Comparison of ENCODE assay signal across 22 mouse cellular contexts in genomic region chr17:46010462-46010861, GRCm38 (mm10). TPM values are rescaled to one million over a fixed set of nuclear protein-coding genes. Genes with fewer than 3 reads are reported as not detected.
DNase-seq lines count a peak whose midpoint lies in the region; ATAC-seq and TF ChIP-seq lines count a peak whose summit lies in the region.
"Had no signal": no experiment of that assay in that cellular context is flagged by ENCODE, and none has a peak within 500 bp of the region (broad histone marks: within the 10 kb centered on the region; RNA-seq: fewer than 3 reads in every experiment).

No protein-coding gene starts in this region.

- H3K4me2 ChIP-seq in liver, postnatal 0 days (ENCODE audit: low read depth, low read length) = no peak overlapping the region
- H3K4me2 ChIP-seq in liver, embryonic 12.5 days = no peak overlapping the region
- H3K4me2 ChIP-seq in hindbrain, postnatal 0 days (ENCODE audit: low read depth, low read length) = no peak overlapping the region
- H3K4me2 ChIP-seq: embryonic facial prominence, embryonic 13.5 days; forebrain, embryonic 12.5 days; heart, embryonic 12.5 days; hindbrain, embryonic 12.5 days; intestine, embryonic 15.5 days had no signal

- H3K9me3 ChIP-seq in liver, postnatal 0 days (ENCODE audit: low read length) = no peaks in the 10 kb centered on the region
- H3K9me3 ChIP-seq in liver, embryonic 12.5 days (replicated peaks) = no peaks in the 10 kb centered on the region
- no peaks in the 10 kb centered on the region for H3K9me3 ChIP-seq in hindbrain, postnatal 0 days (ENCODE audit: low read length)
- H3K9me3 ChIP-seq: embryonic facial prominence, embryonic 13.5 days; forebrain, embryonic 12.5 days; heart, embryonic 12.5 days; hindbrain, embryonic 12.5 days; intestine, embryonic 15.5 days had no signal

- 64% methylated on average over 6 of the region's 6 CpGs for WGBS in liver, postnatal 0 days (ENCODE audit: insufficient replicate concordance)
- 75% methylated on average over 6 of the region's 6 CpGs for WGBS in liver, embryonic 12.5 days (ENCODE audit: insufficient replicate concordance)
- WGBS in hindbrain, postnatal 0 days = 83% methylated on average over 6 of the region's 6 CpGs

- no peak for TF ChIP-seq EP300 in liver, postnatal 0 days (IDR thresholded peaks at IDR 0.05; ENCODE audit: low read depth)

- peak; percentile 57 for DNase-seq in adrenal gland, postnatal 14 days
- no peak for DNase-seq in adrenal gland, postnatal 4 days (ENCODE audit: low spot score in 2 of 2)
- DNase-seq in liver, postnatal 0 days = no peak
- no peak for DNase-seq in kidney, adult 8-10 months
- DNase-seq in hindbrain, postnatal 0 days (ENCODE audit: low spot score) = no peak
- DNase-seq: adrenal gland, adult 2 months; cerebellum, adult 11 months; cerebellum, adult 8-10 months; cerebellum, postnatal 14 days; gastrocnemius, postnatal 25 days; heart, adult 18-20 months; heart, postnatal 36 days; kidney, adult 18-20 months had no signal

- H3K36me3 ChIP-seq in liver, postnatal 0 days (replicated peaks; ENCODE audit: insufficient read depth, low read length) = no peaks in the 10 kb centered on the region
- peaks cover 4% of the 10 kb centered on the region; the same call in 1 of the 2 replicates for H3K36me3 ChIP-seq in liver, embryonic 12.5 days
- H3K36me3 ChIP-seq in hindbrain, postnatal 0 days (ENCODE audit: insufficient read depth, low read length) = peaks cover 4% of the 10 kb centered on the region; the same call in 1 of the 2 replicates

- no peak for ATAC-seq in liver, postnatal 0 days
- no peak for ATAC-seq in liver, embryonic 12.5 days
- ATAC-seq in hematopoietic stem cell, adult 5-6 weeks (replicated peaks in 1 of 2; ENCODE audit: insufficient read depth in 1 of 2, low FRiP score in 2 of 2, low TSS enrichment in 1 of 2, low read depth in 1 of 2, poor library complexity in 2 of 2, severe bottlenecking in 2 of 2) = peak; percentile 38 to 44; a peak in 2 of 4 replicates
- no peak for ATAC-seq in hindbrain, postnatal 0 days
- ATAC-seq: activated CD4-positive, CD25-positive, alpha-beta regulatory T cell, adult 4 months; forebrain, embryonic 16.5 days; intestine, embryonic 15.5 days had no signal

- no peak overlapping the region for H3K9ac ChIP-seq in liver, postnatal 0 days (replicated peaks)
- H3K9ac ChIP-seq in liver, embryonic 12.5 days = no peak overlapping the region
- no peak overlapping the region for H3K9ac ChIP-seq in hindbrain, postnatal 0 days (replicated peaks; ENCODE audit: low read length)
- H3K9ac ChIP-seq: embryonic facial prominence, embryonic 13.5 days; forebrain, embryonic 12.5 days; heart, embryonic 12.5 days; hindbrain, embryonic 12.5 days; intestine, embryonic 15.5 days had no signal

- H3K4me1 ChIP-seq in liver, postnatal 0 days (ENCODE audit: insufficient read depth) = peaks cover 26% of the 10 kb centered on the region
- H3K4me1 ChIP-seq in liver, embryonic 12.5 days = peaks cover 10% of the 10 kb centered on the region; the same call in 1 of the 2 replicates
- no peaks in the 10 kb centered on the region for H3K4me1 ChIP-seq in hindbrain, postnatal 0 days (ENCODE audit: insufficient read depth, low read length)
- H3K4me1 ChIP-seq: embryonic facial prominence, embryonic 13.5 days; forebrain, embryonic 12.5 days; hindbrain, embryonic 12.5 days; intestine, embryonic 15.5 days had no signal

- H3K27me3 ChIP-seq in liver, postnatal 0 days (ENCODE audit: insufficient read depth, low read length) = no peaks in the 10 kb centered on the region
- H3K27me3 ChIP-seq in liver, embryonic 12.5 days (replicated peaks) = no peaks in the 10 kb centered on the region
- no peaks in the 10 kb centered on the region for H3K27me3 ChIP-seq in hindbrain, postnatal 0 days (ENCODE audit: insufficient read depth, low read length)
- H3K27me3 ChIP-seq: embryonic facial prominence, embryonic 13.5 days; heart, embryonic 12.5 days; hindbrain, embryonic 12.5 days; intestine, embryonic 15.5 days had no signal

- TF ChIP-seq CTCF in liver, postnatal 0 days (IDR thresholded peaks at IDR 0.05; ENCODE audit: low read depth) = no peak
- no peak for TF ChIP-seq CTCF in hindbrain, postnatal 0 days (IDR thresholded peaks at IDR 0.05; ENCODE audit: low read depth)

- 0 out of 2 replicates have a peak overlapping the region, but pooled peaks have one; percentile 44 for H3K27ac ChIP-seq in liver, postnatal 0 days (ENCODE audit: low read depth)
- H3K27ac ChIP-seq in liver, embryonic 12.5 days = no peak overlapping the region
- H3K27ac ChIP-seq in hindbrain, postnatal 0 days = no peak overlapping the region
- H3K27ac ChIP-seq: embryonic facial prominence, embryonic 13.5 days; forebrain, embryonic 12.5 days; hindbrain, embryonic 12.5 days; intestine, embryonic 15.5 days had no signal

- no peak overlapping the region for H3K4me3 ChIP-seq in liver, postnatal 0 days (ENCODE audit: low read depth, low read length)
- no peak overlapping the region for H3K4me3 ChIP-seq in liver, embryonic 12.5 days
- H3K4me3 ChIP-seq in hindbrain, postnatal 0 days (ENCODE audit: low read length) = no peak overlapping the region
- H3K4me3 ChIP-seq: embryonic facial prominence, embryonic 13.5 days; forebrain, embryonic 12.5 days; heart, embryonic 12.5 days; hindbrain, embryonic 12.5 days; intestine, embryonic 15.5 days had no signal

RNA-seq across cellular contexts. Expression of gene Vegfa, which starts 21.7 kb away (rescaled TPM):
- total RNA-seq in adrenal gland, postnatal 14 days (2021) = 422 and 438 TPM in 2 replicates
- total RNA-seq in adrenal gland, postnatal 4 days (2021) = 100 to 1,000 TPM; 242 to 257 TPM
- polyA plus RNA-seq in liver, postnatal 0 days (2015; fragmentation: Nextera tagmentation; extraction: Ambion mirVana) = 2.8 and 3.1 TPM in 2 replicates
- polyA plus RNA-seq in liver, embryonic 12.5 days (2016; fragmentation: Nextera tagmentation; extraction: Ambion mirVana) = 3.0 and 3.2 TPM in 2 replicates
- total RNA-seq in hematopoietic stem cell, adult 5-6 weeks (2017) = 29.6 and 53.8 TPM in 2 replicates
- 89.5 and 89.6 TPM in 2 replicates for total RNA-seq in hindbrain, postnatal 0 days (2014; rRNA removed)
- 4.1 and 4.8 TPM in 2 replicates for polyA plus RNA-seq in hindbrain, postnatal 0 days (2015; fragmentation: Nextera tagmentation; extraction: Ambion mirVana)
- polyA plus RNA-seq: activated CD4-positive, CD25-positive, alpha-beta regulatory T cell, adult 4 months had no signal

Comparison
In these comparisons a context has a peak if more than half of its experiments do, and no peak if none do; other contexts are left out.
1. ATAC-seq: peak in hematopoietic stem cell, adult 5-6 weeks (2 of 2); none in liver, postnatal 0 days (single experiment), liver, embryonic 12.5 days (single experiment) and hindbrain, postnatal 0 days (single experiment).